Mouse (Mus musculus): ENCODE results near the gene Atf4.
A peak's percentile ranks its signal among the peaks of the same experiment; 100 is the strongest.

Gene Atf4

DNA sequence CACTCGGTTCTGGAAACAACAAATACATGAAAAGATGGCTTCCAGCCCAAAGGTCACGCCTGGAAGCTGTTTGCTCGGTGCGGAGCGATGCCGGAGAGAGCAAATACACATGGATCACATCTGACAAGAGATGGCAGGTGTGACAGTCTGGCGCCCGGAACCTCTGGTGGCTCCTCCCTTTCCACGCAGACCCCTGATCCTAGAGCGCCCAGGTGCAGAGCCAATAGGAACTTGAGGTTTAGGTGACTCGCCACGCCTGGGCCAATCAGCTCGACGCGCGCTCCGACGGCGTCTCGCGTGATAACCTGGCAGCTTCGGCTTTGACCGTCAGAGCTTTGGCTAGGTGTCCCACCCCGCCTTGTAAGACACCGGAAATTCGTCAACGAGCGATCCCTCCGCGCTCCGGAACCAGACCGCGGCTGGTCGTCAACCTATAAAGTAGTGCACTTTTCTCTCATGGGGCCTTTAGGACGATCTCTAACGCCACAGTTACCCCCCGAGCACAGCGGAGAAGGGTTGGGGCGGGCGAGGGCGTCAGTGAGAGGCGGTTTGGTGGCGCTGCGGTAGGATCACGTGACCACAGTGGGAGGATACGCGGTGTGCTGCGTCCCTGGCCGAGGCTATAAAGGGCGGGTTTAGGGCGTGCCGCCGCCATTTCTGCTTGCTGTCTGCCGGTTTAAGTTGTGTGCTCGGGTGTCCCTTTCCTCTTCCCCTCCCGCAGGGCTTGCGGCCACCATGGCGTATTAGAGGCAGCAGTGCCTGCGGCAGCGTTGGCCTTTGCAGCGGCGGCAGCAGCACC lies at the start of gene Atf4:
Gene Atf4 (plus strand): TSS at position 338 of the 799 bp plus-strand sequence.
- peak; percentile 100 for DNase-seq (ENCODE audit: low read depth, low spot score)

- DNase-seq (ENCODE audit: low read depth, low spot score) = peak; percentile 48
Measured at GRCm38 (mm10) chr15:80206057-80206565, 48.9 kb upstream of the Atf4 start.

GRCm38 (mm10) chr15:80208446-80208845 lies 46.5 kb upstream of the Atf4 start:
- no peak for DNase-seq (ENCODE audit: low read depth, low spot score)

GRCm38 (mm10) chr15:80213688-80214087 lies 41.3 kb upstream of the Atf4 start:
- no peak for DNase-seq (ENCODE audit: low read depth, low spot score)

DNA sequence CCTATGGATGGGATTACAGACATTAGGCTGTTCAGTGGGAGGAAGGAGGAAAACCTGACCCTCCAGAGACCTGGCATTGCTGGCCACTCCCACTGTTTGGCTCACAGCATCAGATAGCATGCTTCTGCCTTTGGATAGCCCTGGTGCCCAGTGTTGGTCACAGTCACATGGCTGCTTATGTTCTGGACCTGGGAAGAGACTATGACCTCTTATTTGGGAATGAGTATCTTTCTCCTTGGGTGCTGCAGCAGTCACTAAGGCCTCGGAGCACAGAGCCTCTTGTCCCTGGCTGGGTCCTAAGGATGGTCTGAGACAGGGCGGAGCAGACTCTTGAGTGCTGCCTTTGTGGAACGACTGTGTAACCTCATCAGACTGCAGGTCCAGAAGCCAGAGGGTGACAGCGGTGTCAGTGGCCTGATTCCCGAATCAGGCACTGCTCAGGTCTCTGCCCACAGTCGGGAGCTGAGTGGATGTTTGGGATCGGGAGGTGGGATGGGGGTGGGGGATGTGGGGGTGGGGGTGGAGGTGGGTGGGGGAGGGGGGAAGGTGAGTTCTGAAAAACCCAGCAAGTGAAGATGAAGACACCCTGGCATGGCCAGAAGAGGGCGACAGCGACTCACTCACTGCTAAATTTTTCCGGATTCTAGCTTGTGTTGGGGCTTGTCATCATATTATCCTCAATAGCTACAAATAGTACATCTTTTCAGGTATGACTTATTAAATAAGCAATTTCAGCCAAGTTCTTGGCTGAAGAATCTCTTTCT lies 39.1 kb upstream of the Atf4 start:
- DNase-seq (ENCODE audit: low read depth, low spot score) = peak; percentile 72

- no peak for DNase-seq (ENCODE audit: low read depth, low spot score)
Measured at GRCm38 (mm10) chr15:80216480-80216820, 38.5 kb upstream of the Atf4 start.

- DNase-seq (ENCODE audit: low read depth, low spot score) = peak; percentile 18
Measured at GRCm38 (mm10) chr15:80217476-80217875, 37.5 kb upstream of the Atf4 start.

DNA sequence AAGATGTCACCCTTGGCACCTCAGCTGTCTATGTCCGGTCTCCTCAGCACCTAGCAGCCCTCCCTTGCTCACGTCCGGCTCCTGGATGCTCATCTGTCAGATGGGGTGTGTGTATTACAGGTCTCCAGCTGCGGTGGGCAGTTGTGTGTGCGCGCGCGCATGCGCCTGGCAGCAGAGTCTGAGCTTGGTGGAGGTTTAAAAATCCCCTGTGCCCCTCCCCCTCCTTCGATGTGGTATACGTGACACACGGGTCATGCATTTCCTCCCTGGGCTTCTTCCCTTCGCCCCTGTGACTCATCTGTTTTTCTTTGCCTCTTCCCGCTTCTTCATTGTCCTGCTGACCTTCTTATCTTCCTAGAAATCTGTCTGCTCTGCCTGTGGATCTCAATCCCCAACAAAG lies 35.8 kb upstream of the Atf4 start:
- no peak for DNase-seq (ENCODE audit: low read depth, low spot score)

DNA sequence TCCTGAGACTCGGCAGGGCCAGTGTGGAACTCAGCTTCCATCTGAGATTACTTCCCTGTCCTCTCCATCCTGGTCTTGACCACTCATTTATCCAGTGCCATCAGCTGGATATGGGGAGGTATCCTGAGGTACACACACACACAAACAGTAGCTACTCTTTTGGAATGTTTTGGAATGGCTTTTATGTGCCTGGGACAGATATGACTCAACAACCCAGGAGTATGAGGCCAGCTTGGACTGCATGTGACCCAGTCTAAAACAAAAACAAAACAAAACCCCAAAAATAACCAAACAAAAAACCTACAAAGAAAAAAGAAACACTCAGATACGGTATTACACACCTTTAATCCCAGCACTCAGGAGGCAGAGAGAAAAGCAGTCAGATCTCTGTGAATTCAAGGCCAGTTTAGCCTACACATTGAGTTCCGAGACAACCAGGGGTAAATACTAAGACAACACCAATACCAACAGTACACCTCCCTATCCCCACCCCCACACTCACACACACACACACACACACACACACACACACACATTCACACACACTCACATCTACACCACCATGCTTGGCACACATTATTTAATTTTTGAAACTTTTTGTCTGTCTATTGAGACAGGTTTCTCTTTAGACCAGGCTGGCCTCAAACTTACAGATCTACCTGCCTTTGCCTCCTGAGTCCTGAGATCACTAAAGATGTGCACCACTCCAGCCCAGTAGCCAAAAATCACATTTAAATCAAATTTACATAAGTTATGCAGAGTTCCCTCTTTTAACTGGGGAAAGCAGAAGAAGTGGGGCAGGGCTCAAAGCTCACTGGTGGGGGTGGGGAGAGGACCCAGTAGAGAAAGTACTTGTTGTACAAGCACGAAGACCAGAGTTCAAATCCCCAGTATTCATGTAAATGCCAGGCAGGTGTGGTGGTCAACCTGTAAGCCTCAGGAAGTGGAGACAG lies 35.0 kb upstream of the Atf4 start:
- no peak for DNase-seq (ENCODE audit: low read depth, low spot score)

DNA sequence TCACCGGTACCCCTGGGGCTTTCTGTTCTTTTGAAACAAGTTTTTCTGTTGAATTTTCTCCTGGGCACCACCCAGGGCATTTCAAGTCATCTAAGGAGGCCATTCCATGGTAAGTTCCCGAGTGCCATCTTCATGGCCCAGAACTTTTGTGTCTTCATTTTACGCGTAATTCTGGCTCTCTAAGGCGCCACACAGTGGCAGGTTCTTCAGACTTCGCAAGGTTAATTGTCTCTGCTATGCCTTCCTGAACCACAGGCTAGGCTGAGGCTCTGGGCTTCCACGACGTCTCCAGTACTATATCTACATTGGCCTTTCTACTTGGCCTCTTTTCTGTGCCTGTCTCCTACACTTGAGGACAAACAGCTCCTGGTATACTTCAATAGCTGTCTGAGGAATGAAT lies 34.0 kb upstream of the Atf4 start:
- peak; percentile 27 for DNase-seq (ENCODE audit: low read depth, low spot score)

GRCm38 (mm10) chr15:80223751-80224150 lies 31.2 kb upstream of the Atf4 start:
- no peak for DNase-seq (ENCODE audit: low read depth, low spot score)

DNA sequence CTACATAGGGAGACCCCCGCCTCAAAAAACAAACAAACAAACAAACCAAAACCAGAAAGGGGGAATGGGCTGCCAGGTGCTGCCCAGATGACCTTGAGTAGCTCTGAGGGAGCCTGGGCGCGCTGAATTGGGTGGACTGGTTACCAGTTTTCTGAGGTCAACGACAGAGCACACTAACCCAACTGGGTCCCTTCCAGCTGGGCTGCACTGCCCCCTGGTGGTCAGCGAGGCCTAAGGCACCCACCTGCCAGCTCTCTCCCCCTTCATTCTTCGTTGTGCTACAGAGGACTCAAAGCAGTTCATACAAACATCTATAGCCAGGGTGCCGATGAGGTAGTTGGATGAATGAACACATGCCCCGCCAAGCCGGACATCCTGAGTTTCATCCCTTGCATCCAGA lies 29.8 kb upstream of the Atf4 start:
- DNase-seq (ENCODE audit: low read depth, low spot score) = peak; percentile 74

GRCm38 (mm10) chr15:80225796-80226195 lies 29.2 kb upstream of the Atf4 start:
- DNase-seq (ENCODE audit: low read depth, low spot score) = peak; percentile 67

DNA sequence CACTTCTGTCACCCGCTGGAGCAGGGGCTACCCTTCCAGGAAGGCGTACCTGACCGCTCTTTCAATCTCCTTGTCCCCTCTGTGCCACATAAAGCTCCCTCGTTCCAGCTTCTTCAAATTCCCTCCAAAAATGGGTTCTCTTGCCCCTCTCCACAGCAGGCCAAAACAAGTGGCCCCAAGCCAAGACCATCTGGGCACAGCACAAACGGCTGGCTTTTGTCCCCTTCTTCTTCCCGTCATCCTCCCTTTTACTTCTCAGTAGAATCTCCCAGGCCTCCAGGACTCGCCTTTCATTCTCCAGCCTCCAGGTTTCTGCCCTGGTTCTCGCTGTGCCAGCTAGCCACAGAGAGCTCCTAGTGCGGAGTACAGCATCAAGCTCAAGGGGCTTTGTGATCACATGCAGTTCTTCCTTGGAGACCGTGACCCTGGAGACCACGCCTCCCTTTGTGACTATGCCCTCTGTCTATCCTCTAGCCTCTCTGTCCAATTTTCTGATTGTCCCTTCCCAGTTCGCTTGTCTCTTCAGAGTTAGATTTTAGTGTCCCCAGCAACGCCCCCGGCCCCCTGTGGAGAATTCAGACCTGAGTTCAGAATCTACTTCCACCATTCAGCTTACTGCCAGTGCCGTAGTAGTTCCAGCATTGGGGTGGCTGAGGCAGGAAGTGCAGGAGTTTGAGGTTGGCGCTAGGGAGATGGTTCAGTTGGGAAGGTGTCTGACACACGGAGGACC lies 26.7 kb upstream of the Atf4 start:
- no peak for DNase-seq (ENCODE audit: low read depth, low spot score)

DNA sequence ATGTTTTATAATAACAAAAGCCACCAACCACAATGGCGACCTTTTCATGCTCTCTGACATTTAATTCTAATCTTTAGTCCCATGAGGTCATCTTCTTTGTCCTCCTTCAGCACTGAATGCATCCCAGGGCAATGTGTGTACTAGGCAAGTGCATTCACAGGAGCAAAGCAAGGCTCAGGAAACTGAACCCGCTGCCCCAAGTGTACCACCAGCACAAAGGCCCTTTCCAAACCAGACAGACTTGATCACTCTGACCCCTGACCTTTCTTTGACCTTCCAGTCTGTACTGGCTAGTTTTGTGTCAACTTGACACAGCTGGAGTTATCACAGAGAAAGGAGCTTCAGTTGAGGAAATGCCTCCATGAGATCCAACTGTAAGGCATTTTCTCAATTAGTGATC lies 22.7 kb upstream of the Atf4 start:
- no peak for DNase-seq (ENCODE audit: low read depth, low spot score)

DNA sequence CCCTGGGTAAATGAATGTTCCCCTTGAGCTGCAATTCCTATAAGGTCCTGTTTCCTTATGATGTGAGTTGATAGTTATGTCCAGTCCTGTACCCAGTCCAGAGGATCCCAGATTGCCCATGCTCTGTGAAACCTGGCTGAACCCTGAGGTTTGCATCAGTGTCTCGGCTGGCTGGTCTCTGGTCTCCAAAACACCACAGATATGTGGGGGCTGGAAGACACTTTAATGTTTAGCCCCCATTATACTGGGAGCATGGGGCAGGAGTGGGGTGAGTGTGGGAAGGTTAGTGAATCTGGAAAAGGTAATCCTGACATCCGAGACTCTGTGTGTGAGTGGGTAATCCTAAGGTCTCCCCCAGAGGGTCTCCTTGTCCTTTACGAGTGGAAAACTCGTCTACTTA lies 21.9 kb upstream of the Atf4 start:
- DNase-seq (ENCODE audit: low read depth, low spot score) = no peak

DNA sequence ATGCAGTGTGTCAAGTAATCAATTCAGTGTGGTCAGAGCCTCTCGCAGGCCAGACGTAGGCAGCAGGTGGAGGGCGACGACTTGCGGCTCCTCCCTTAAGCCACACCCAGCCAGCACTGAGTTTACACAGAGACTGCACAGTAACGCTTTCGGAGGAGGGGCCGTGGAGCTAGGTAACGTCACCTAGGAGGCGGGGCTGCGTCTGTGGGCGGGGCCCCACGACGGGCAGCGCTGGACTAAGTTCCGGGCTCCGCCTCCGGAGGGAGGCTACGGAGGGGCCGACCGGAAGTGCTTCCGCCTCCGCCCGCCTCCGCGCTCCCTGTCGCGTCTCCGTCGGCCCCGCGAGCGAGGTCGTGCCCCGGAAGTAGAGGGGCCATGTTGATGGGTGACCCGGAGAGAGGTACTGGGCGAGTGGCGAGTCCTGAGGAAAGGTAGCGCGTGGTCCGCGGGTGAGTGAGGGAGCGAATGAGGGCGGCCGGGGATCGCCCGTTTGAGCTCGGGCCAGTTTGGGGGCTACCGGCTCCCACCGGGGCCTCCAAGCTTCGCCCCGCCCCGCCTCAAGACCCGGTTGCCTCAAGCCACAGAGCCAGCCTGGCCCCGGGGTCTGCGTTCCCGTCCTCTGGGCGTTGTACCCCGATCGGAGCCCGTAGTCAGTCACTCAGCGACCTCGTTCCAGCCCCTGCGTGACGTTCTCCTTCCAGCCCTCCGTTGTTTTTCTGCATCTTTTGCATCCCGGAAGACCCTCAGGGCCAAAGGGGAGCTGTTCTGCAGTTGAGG lies 21.1 kb upstream of the Atf4 start, which contains the start of gene Mief1:
Gene Mief1 (plus strand): TSS at position 286 of the 777 bp plus-strand sequence.
- DNase-seq (ENCODE audit: low read depth, low spot score) = peak; percentile 99

- DNase-seq (ENCODE audit: low read depth, low spot score) = no peak
Measured at GRCm38 (mm10) chr15:80235535-80235934, 19.4 kb upstream of the Atf4 start, which contains the start of gene AC140267.1. Gene AC140267.1 (plus strand): TSS chr15:80235835.

DNA sequence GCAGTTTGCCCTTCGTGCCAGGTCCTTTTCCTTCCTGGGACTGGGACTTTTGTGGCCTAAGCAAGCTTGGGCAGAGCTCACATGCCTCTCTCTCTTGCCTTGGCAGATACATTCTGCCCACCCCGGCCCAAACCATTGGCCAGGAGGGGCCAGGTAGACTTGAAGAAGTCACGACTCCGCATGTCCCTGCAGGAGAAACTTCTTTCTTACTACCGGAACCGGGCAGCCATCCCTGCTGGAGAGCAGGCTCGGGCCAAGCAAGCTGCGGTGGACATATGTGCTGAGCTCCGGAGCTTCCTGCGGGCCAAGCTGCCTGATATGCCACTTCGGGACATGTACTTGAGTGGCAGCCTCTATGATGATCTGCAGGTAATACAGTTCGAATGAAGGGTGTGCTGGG lies 6.8 kb upstream of the Atf4 start:
- DNase-seq (ENCODE audit: low read depth, low spot score) = peak; percentile 53

DNA sequence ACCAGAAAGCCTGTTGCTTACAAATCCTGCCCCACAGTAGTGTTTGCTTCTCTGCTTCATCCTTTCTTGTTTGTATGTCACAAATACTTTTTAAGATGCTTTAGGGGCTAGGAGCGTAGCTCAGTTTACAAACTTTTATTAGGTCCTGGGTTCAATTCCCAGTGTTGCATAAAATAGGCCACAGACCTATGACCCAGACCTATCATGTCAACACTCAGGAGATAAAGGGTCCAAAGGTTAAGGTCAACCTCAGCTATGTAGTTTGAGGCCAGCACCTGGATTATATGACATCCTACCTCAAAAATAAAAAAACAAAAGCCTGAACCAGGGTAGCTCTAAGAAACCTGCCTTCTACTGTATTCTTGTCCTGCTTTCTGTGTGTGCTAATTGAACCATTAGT lies 6.4 kb upstream of the Atf4 start:
- no peak for DNase-seq (ENCODE audit: low read depth, low spot score)

Measured in brain, adult 2 months (tissue).